Mouse (Mus musculus) frontal cortex, postnatal 25 days (tissue): ENCODE results near the gene Krt31.

Source experiments
- DNase-seq, 2 experiments: peaks; one replicate each; pipeline ENCODE4 v3.0.0; 2022; ENCODE audit warnings: low spot score in 2 of 2

The Krt31 gene

GRCm38 (mm10) chr11:100050451-100050850, at the start of gene Krt31:
TSS of gene Krt31 (minus strand) at chr11:100050551.
- DNase-seq: no peak

- DNase-seq: no peak
Measured at GRCm38 (mm10) chr11:100097819-100098218, 47.5 kb upstream of the Krt31 start.

- no peak for DNase-seq
Measured at GRCm38 (mm10) chr11:100096141-100096540, 45.8 kb upstream of the Krt31 start, which contains the start of gene Krt35. TSS of gene Krt35 (minus strand) at chr11:100096241.

- no peak for DNase-seq
Measured at GRCm38 (mm10) chr11:100088378-100089025, 38.2 kb upstream of the Krt31 start.

- no peak for DNase-seq
Measured at GRCm38 (mm10) chr11:100087861-100088260, 37.5 kb upstream of the Krt31 start, which contains the start of gene Krt32. TSS of gene Krt32 (minus strand) at chr11:100088226.

GRCm38 (mm10) chr11:100073873-100074272, 23.5 kb upstream of the Krt31 start:
- DNase-seq: no peak

GRCm38 (mm10) chr11:100067293-100068036, 17.1 kb upstream of the Krt31 start:
- no peak for DNase-seq

GRCm38 (mm10) chr11:100066236-100067010, 16.1 kb upstream of the Krt31 start:
- DNase-seq: no peak

GRCm38 (mm10) chr11:100058875-100059274, 8.5 kb upstream of the Krt31 start:
- DNase-seq: no peak

- DNase-seq: no peak
Measured at GRCm38 (mm10) chr11:100055686-100056655, 5.6 kb upstream of the Krt31 start.

- no peak for DNase-seq
Measured at GRCm38 (mm10) chr11:100047193-100047592, 3.2 kb downstream of the Krt31 start.

- DNase-seq: no peak
Measured at GRCm38 (mm10) chr11:100046303-100046866, 4.0 kb downstream of the Krt31 start.

GRCm38 (mm10) chr11:100041454-100041853, 8.9 kb downstream of the Krt31 start, which contains the start of gene Krt34:
TSS of gene Krt34 (minus strand) at chr11:100041554.
- no peak for DNase-seq

- no peak for DNase-seq
Measured at GRCm38 (mm10) chr11:100029768-100030167, 20.6 kb downstream of the Krt31 start, which contains the start of gene Krt33b. TSS of gene Krt33b (minus strand) at chr11:100029868.

GRCm38 (mm10) chr11:100021438-100021837, 28.9 kb downstream of the Krt31 start:
- no peak for DNase-seq

- DNase-seq: no peak
Measured at GRCm38 (mm10) chr11:100019466-100019865, 30.9 kb downstream of the Krt31 start.

GRCm38 (mm10) chr11:100016112-100016511, 34.2 kb downstream of the Krt31 start, which contains the start of gene Krt33a:
TSS of gene Krt33a (minus strand) at chr11:100016212.
- no peak for DNase-seq

GRCm38 (mm10) chr11:100013691-100014171, 36.6 kb downstream of the Krt31 start:
- no peak for DNase-seq

- DNase-seq: no peak
Measured at GRCm38 (mm10) chr11:100010682-100011081, 39.7 kb downstream of the Krt31 start.

GRCm38 (mm10) chr11:100008336-100008735, 42.0 kb downstream of the Krt31 start:
- DNase-seq: no peak
